Mouse (Mus musculus) stomach, embryonic 14.5 days (tissue): ENCODE data around the gene Syde1. TPM values are rescaled to one million over a fixed set of nuclear protein-coding genes. Genes with fewer than 3 reads are reported as not detected.

ENCODE experiments used
- ATAC-seq: fragments of 200-750 bp; cut with Nextera tagmentation; 2 replicates; pipeline ENCODE4 v1.8.0; 2017; ENCODE audit warnings: low read depth, moderate TSS enrichment; ENCODE audit not compliant: insufficient number of reproducible peaks, insufficient read depth, low FRiP score
- H3K27ac ChIP-seq: fragments of 300-500 bp; sonication (generic); 2 replicates; pipeline ENCODE4 v1.5.1; 2014; ENCODE audit warnings: mild to moderate bottlenecking, low read length, moderate library complexity, mixed read lengths
- H3K27me3 ChIP-seq: fragments of 300-500 bp; sonication (generic); 2 replicates; pipeline ENCODE4 v1.6.1; 2014; ENCODE audit warnings: low read length, control low read depth, mixed read lengths; ENCODE audit not compliant: control insufficient read depth, insufficient read depth
- H3K36me3 ChIP-seq: fragments of 300-500 bp; sonication (generic); 2 replicates; pipeline ENCODE4 v1.6.1; 2014; ENCODE audit warnings: mild to moderate bottlenecking, control low read depth, low read length, moderate library complexity, mixed read lengths; ENCODE audit not compliant: control insufficient read depth, insufficient read depth
- H3K4me1 ChIP-seq: fragments of 300-500 bp; sonication (generic); 2 replicates; pipeline ENCODE4 v1.6.1; 2014; ENCODE audit warnings: low read length, control low read depth, mixed read lengths; ENCODE audit not compliant: control insufficient read depth, insufficient read depth
- H3K4me2 ChIP-seq: fragments of 300-500 bp; sonication (generic); replicated peaks from 2 replicates; pipeline ENCODE4 v1.6.1; 2014; ENCODE audit warnings: low read depth, low read length, control low read depth
- H3K4me3 ChIP-seq: fragments of 300-500 bp; sonication (generic); 2 replicates; pipeline ENCODE4 v1.5.1; 2014; ENCODE audit warnings: low read depth, low read length, control low read depth
- H3K9ac ChIP-seq: fragments of 300-500 bp; sonication (generic); replicated peaks from 2 replicates; pipeline ENCODE4 v1.6.1; 2014; ENCODE audit warnings: low read depth, mild to moderate bottlenecking, control low read depth, low read length, moderate library complexity, mixed read lengths
- H3K9me3 ChIP-seq: fragments of 300-500 bp; sonication (generic); 2 replicates; pipeline ENCODE4 v1.6.1; 2016; ENCODE audit warnings: low read depth, low read length, control low read depth; ENCODE audit not compliant: control insufficient read depth
- WGBS: fragments of 180-500 bp; shearing (Covaris S2); extraction: QIAGEN DNeasy Blood & Tissue Kit; methylation state at CpG from one replicate; pipeline ENCODE4 v1.1.7; 2014; 5-methylcytosine and 5-hydroxymethylcytosine counted together
- polyA plus RNA-seq: library from polyadenylated mRNA; unstranded; fragments of >200 nt; fragmentation: Nextera tagmentation; extraction: Ambion mirVana; gene quantifications from 2 replicates; pipeline ENCODE4 v1.2.1, GENCODE M21; 2014

The Syde1 gene
- polyA plus RNA-seq, 1 experiment from 2014 or later: 19.1 TPM

DNA sequence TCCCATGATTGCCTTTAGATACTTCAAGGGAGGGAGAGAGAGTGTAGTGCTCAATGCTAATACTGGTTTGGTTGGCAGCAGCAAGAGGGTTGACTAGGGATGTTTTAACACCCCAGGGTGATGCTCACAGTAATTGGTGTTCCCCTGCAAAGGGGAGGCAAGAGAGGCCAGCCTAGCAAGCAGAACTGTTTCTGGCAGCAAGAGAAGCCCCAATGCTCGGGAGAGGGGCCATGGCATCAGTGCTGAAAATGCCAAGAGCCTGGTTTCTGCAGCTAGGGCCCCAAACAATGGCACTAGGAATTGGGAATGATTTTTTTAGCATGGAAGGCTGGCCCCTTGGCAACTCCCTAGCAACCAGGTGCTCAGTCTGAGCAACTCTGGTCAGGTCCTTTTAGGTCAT lies 6.8 kb downstream of the Syde1 start:
- Histone ChIP-seq H3K36me3 (peaks cover 59% of the 10 kb centered on the region), H3K27ac (no peak overlapping the region), H3K4me1 (peaks cover under 1% of the 10 kb centered on the region; the same call in 1 of the 2 replicates), H3K4me2 (no peak overlapping the region), H3K27me3 (no peaks in the 10 kb centered on the region), H3K4me3 (no peak overlapping the region), H3K9me3 (no peaks in the 10 kb centered on the region), H3K9ac (no peak overlapping the region)
- no peak for ATAC-seq
- WGBS: 86% methylated on average over 1 of the region's 1 CpGs

GRCm38 (mm10) chr10:78583939-78584338 lies 7.8 kb downstream of the Syde1 start:
- no peak overlapping the region for H3K4me3 ChIP-seq
- H3K27me3 ChIP-seq: no peaks in the 10 kb centered on the region
- H3K9me3 ChIP-seq: no peaks in the 10 kb centered on the region
- 80% methylated on average over 3 of the region's 3 CpGs for WGBS
- no peak for ATAC-seq
- no peak overlapping the region for H3K9ac ChIP-seq
- no peak overlapping the region for H3K4me2 ChIP-seq
- peaks cover 52% of the 10 kb centered on the region for H3K36me3 ChIP-seq
- no peak overlapping the region for H3K27ac ChIP-seq
- H3K4me1 ChIP-seq: no peaks in the 10 kb centered on the region

DNA sequence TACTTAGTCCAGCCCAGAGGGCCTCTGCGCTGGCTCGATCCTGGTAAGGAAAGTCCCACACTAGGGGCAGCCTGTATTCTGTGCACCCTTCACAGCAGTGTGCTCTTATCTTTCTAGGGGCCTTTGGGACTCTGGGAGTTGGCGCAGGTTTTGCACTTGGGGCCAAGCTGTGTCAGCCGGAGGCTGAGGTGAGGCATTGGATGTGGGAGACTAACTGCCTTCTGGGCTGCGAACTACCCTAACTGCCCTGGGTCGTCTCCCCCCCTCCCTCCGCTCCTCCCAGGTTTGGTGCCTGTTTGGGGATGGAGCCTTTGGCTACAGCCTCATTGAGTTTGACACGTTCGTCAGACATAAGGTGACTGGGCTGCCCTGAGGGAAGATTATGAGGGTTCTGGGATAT lies 8.4 kb downstream of the Syde1 start:
- Histone ChIP-seq H3K4me2 (no peak overlapping the region), H3K27me3 (no peaks in the 10 kb centered on the region), H3K9ac (no peak overlapping the region), H3K4me3 (no peak overlapping the region), H3K27ac (no peak overlapping the region), H3K4me1 (no peaks in the 10 kb centered on the region), H3K9me3 (no peaks in the 10 kb centered on the region), H3K36me3 (peaks cover 48% of the 10 kb centered on the region)
- no peak for ATAC-seq
- WGBS: 67% methylated on average over 9 of the region's 9 CpGs

DNA sequence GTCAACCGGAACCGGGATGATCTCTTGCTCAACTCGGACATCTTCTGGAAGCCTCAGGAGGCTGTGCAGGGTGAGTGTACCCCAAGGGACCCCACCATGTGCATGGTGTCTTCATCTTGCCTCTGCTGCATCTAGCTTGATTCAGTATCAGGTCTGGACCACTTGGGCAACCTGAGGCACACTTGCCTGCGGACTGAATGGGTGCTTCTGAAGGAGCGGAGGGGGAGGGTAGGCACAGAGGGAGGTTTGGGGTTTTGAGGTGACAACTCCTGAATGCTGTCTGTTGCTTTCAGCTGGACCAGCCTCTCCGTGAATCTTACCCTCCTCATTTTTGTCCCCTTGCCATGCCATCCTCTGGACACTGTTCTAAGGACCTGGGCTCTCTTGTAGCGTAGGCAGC lies 10.6 kb downstream of the Syde1 start:
- Histone ChIP-seq H3K4me1 (no peaks in the 10 kb centered on the region), H3K9ac (no peak overlapping the region), H3K27ac (no peak overlapping the region), H3K27me3 (no peaks in the 10 kb centered on the region), H3K9me3 (no peaks in the 10 kb centered on the region), H3K4me2 (no peak overlapping the region), H3K4me3 (no peak overlapping the region), H3K36me3 (peaks cover 34% of the 10 kb centered on the region)
- no peak for ATAC-seq
- WGBS: 91% methylated on average over 7 of the region's 7 CpGs

DNA sequence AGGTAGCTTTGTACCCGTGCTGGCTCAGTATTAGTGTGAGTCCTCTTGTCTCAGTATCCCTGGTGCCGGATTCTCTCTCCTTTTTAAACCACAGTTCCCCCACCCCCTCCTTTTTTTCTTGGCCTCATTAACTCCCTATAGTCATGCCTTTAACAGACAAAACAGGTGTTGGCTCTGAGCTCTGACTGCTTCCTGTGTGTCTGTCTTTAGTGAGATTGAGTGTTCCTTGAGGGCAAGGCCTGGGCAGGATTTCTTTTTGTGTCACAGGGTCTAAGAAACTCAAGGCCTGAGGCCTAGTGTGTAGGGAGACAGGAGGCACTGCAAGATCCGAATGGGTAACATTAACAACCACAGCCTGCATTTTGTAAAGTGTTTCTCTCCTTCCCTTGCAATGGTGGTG lies 13.6 kb downstream of the Syde1 start:
- no peak for ATAC-seq
- no peaks in the 10 kb centered on the region for H3K27me3 ChIP-seq
- no peak overlapping the region for H3K27ac ChIP-seq
- no peak overlapping the region for H3K4me3 ChIP-seq
- H3K4me1 ChIP-seq: peaks cover 4% of the 10 kb centered on the region
- no peak overlapping the region for H3K4me2 ChIP-seq
- no peak overlapping the region for H3K9ac ChIP-seq
- WGBS: 81% methylated on average over 3 of the region's 3 CpGs
- peaks cover 15% of the 10 kb centered on the region for H3K36me3 ChIP-seq
- no peaks in the 10 kb centered on the region for H3K9me3 ChIP-seq

GRCm38 (mm10) chr10:78576435-78577184 lies 15.2 kb downstream of the Syde1 start:
- no peak overlapping the region for H3K9ac ChIP-seq
- H3K4me1 ChIP-seq: peaks cover 4% of the 10 kb centered on the region
- H3K4me2 ChIP-seq: no peak overlapping the region
- H3K27me3 ChIP-seq: no peaks in the 10 kb centered on the region
- no peaks in the 10 kb centered on the region for H3K9me3 ChIP-seq
- 92% methylated on average over 16 of the region's 16 CpGs for WGBS
- H3K27ac ChIP-seq: no peak overlapping the region
- no peak for ATAC-seq
- peaks cover 13% of the 10 kb centered on the region for H3K36me3 ChIP-seq
- no peak overlapping the region for H3K4me3 ChIP-seq

- Histone ChIP-seq H3K36me3 (peaks cover 8% of the 10 kb centered on the region), H3K27me3 (no peaks in the 10 kb centered on the region), H3K9ac (no peak overlapping the region), H3K27ac (peak overlapping the region; percentile 87; the same call in 1 of the 2 replicates), H3K4me2 (peak overlapping the region; percentile 66), H3K4me3 (peak overlapping the region; percentile 61; the same call in 1 of the 2 replicates), H3K4me1 (peaks cover 4% of the 10 kb centered on the region), H3K9me3 (no peaks in the 10 kb centered on the region)
- no peak for ATAC-seq
- 68% methylated on average over 2 of the region's 2 CpGs for WGBS
Measured at GRCm38 (mm10) chr10:78575690-78576089, 16.1 kb downstream of the Syde1 start.

GRCm38 (mm10) chr10:78575105-78575632 lies 16.6 kb downstream of the Syde1 start:
- peaks cover 8% of the 10 kb centered on the region for H3K36me3 ChIP-seq
- peak overlapping the region; percentile 61 for H3K4me3 ChIP-seq
- no peaks in the 10 kb centered on the region for H3K9me3 ChIP-seq
- 11% methylated on average over 13 of the region's 13 CpGs for WGBS
- H3K4me2 ChIP-seq: peak overlapping the region; percentile 66
- peak; percentile 24 for ATAC-seq
- no peaks in the 10 kb centered on the region for H3K27me3 ChIP-seq
- H3K4me1 ChIP-seq: peaks cover 4% of the 10 kb centered on the region
- H3K9ac ChIP-seq: peak overlapping the region; percentile 50
- peak overlapping the region; percentile 87 for H3K27ac ChIP-seq
